Mouse (Mus musculus): ENCODE measurements at regions not wholly inside any gene's neighbourhood (a gene's known extent, or its start where the extent isn't known, plus 50 kb on each side); places are given as distances from the start of the nearest gene placed in this dataset.

- TF ChIP-seq CTCF (IDR thresholded peaks at IDR 0.05; ENCODE audit: insufficient read depth, low read depth, low read length) = no peak
- TF ChIP-seq POLR2A (IDR thresholded peaks at IDR 0.05; ENCODE audit: insufficient read depth, low read depth, low read length) = no peak
- no peak overlapping the region for H3K27ac ChIP-seq (ENCODE audit: insufficient read depth, low read depth, low read length)
- H3K4me3 ChIP-seq (ENCODE audit: insufficient read depth, low read depth, low read length) = no peak overlapping the region
- H3K4me1 ChIP-seq (ENCODE audit: control insufficient read depth, insufficient read depth, low read length) = peaks cover 2% of the 10 kb centered on the region; the same call in 1 of the 2 replicates
- 82% methylated on average over 3 of the region's 3 CpGs for whole genome bisulfite sequencing
These were observed 268.3 kb downstream of the Rybp start for GRCm38 (mm10) chr6:100019016-100019415.

GRCm38 (mm10) chr6:100013949-100014348 lies 273.3 kb downstream of the Rybp start:
- TF ChIP-seq CTCF (IDR thresholded peaks at IDR 0.05; ENCODE audit: insufficient read depth, low read depth, low read length) (no peak), POLR2A (IDR thresholded peaks at IDR 0.05; ENCODE audit: insufficient read depth, low read depth, low read length) (no peak)
- WGBS = 50% methylated on average over 6 of the region's 6 CpGs
- Histone ChIP-seq H3K4me1 (ENCODE audit: control insufficient read depth, insufficient read depth, low read length) (peaks cover 7% of the 10 kb centered on the region; the same call in 1 of the 2 replicates), H3K27ac (ENCODE audit: insufficient read depth, low read depth, low read length) (no peak overlapping the region), H3K4me3 (ENCODE audit: insufficient read depth, low read depth, low read length) (no peak overlapping the region)

- H3K27ac ChIP-seq (ENCODE audit: insufficient read depth, low read depth, low read length) = no peak overlapping the region
- 22% methylated on average over 17 of the region's 17 CpGs for WGBS
- H3K4me1 ChIP-seq (ENCODE audit: control insufficient read depth, insufficient read depth, low read length) = peaks cover 7% of the 10 kb centered on the region; the same call in 1 of the 2 replicates
- no peak for TF ChIP-seq CTCF (IDR thresholded peaks at IDR 0.05; ENCODE audit: insufficient read depth, low read depth, low read length)
- no peak for TF ChIP-seq POLR2A (IDR thresholded peaks at IDR 0.05; ENCODE audit: insufficient read depth, low read depth, low read length)
- no peak overlapping the region for H3K4me3 ChIP-seq (ENCODE audit: insufficient read depth, low read depth, low read length)
These were observed 275.7 kb downstream of the Rybp start for GRCm38 (mm10) chr6:100011520-100012062.

- Histone ChIP-seq H3K27ac (ENCODE audit: insufficient read depth, low read depth, low read length) (no peak overlapping the region), H3K4me1 (ENCODE audit: control insufficient read depth, insufficient read depth, low read length) (peaks cover 7% of the 10 kb centered on the region; the same call in 1 of the 2 replicates), H3K4me3 (ENCODE audit: insufficient read depth, low read depth, low read length) (no peak overlapping the region)
- no peak for TF ChIP-seq POLR2A (IDR thresholded peaks at IDR 0.05; ENCODE audit: insufficient read depth, low read depth, low read length)
- no peak for TF ChIP-seq CTCF (IDR thresholded peaks at IDR 0.05; ENCODE audit: insufficient read depth, low read depth, low read length)
- 43% methylated on average over 9 of the region's 9 CpGs for WGBS
These were observed 276.3 kb downstream of the Rybp start for GRCm38 (mm10) chr6:100010954-100011481.

GRCm38 (mm10) chr6:99999711-100000365 lies 273.6 kb upstream of the Prok2 start:
- 73% methylated on average over 13 of the region's 13 CpGs for WGBS
- Histone ChIP-seq H3K4me3 (ENCODE audit: insufficient read depth, low read depth, low read length) (no peak overlapping the region), H3K4me1 (ENCODE audit: control insufficient read depth, insufficient read depth, low read length) (peaks cover 10% of the 10 kb centered on the region), H3K27ac (ENCODE audit: insufficient read depth, low read depth, low read length) (no peak overlapping the region)
- TF ChIP-seq CTCF (IDR thresholded peaks at IDR 0.05; ENCODE audit: insufficient read depth, low read depth, low read length) (no peak), POLR2A (IDR thresholded peaks at IDR 0.05; ENCODE audit: insufficient read depth, low read depth, low read length) (no peak)

GRCm38 (mm10) chr6:99995970-99996956 lies 270.1 kb upstream of the Prok2 start:
- WGBS = 49% methylated on average over 15 of the region's 15 CpGs
- TF ChIP-seq CTCF (IDR thresholded peaks at IDR 0.05; ENCODE audit: insufficient read depth, low read depth, low read length) (no peak), POLR2A (IDR thresholded peaks at IDR 0.05; ENCODE audit: insufficient read depth, low read depth, low read length) (no peak)
- Histone ChIP-seq H3K4me3 (ENCODE audit: insufficient read depth, low read depth, low read length) (no peak overlapping the region), H3K27ac (ENCODE audit: insufficient read depth, low read depth, low read length) (no peak overlapping the region), H3K4me1 (ENCODE audit: control insufficient read depth, insufficient read depth, low read length) (peaks cover 10% of the 10 kb centered on the region)

- WGBS = 53% methylated on average over 3 of the region's 3 CpGs
- Histone ChIP-seq H3K4me1 (ENCODE audit: control insufficient read depth, insufficient read depth, low read length) (peaks cover 7% of the 10 kb centered on the region), H3K27ac (ENCODE audit: insufficient read depth, low read depth, low read length) (no peak overlapping the region), H3K4me3 (ENCODE audit: insufficient read depth, low read depth, low read length) (no peak overlapping the region)
- TF ChIP-seq CTCF (IDR thresholded peaks at IDR 0.05; ENCODE audit: insufficient read depth, low read depth, low read length) (no peak), POLR2A (IDR thresholded peaks at IDR 0.05; ENCODE audit: insufficient read depth, low read depth, low read length) (no peak)
These were observed 267.8 kb upstream of the Prok2 start for GRCm38 (mm10) chr6:99994026-99994425.

- peaks cover 3% of the 10 kb centered on the region for H3K4me1 ChIP-seq (ENCODE audit: control insufficient read depth, insufficient read depth, low read length)
- TF ChIP-seq CTCF (IDR thresholded peaks at IDR 0.05; ENCODE audit: insufficient read depth, low read depth, low read length) = no peak
- TF ChIP-seq POLR2A (IDR thresholded peaks at IDR 0.05; ENCODE audit: insufficient read depth, low read depth, low read length) = no peak
- no peak overlapping the region for H3K27ac ChIP-seq (ENCODE audit: insufficient read depth, low read depth, low read length)
- no peak overlapping the region for H3K4me3 ChIP-seq (ENCODE audit: insufficient read depth, low read depth, low read length)
- WGBS = 33% methylated on average over 7 of the region's 7 CpGs
These were observed 264.9 kb upstream of the Prok2 start for GRCm38 (mm10) chr6:99991079-99991478.

Measured in olfactory bulb, adult 2 months (tissue).